Mouse (Mus musculus): Measurements from ENCODE around the gene Sema5b. TPM values are rescaled to one million over a fixed set of nuclear protein-coding genes. Genes with fewer than 3 reads are reported as not detected.

Sema5b gene
- total RNA-seq, 1 experiment: 6.4 TPM

DNA sequence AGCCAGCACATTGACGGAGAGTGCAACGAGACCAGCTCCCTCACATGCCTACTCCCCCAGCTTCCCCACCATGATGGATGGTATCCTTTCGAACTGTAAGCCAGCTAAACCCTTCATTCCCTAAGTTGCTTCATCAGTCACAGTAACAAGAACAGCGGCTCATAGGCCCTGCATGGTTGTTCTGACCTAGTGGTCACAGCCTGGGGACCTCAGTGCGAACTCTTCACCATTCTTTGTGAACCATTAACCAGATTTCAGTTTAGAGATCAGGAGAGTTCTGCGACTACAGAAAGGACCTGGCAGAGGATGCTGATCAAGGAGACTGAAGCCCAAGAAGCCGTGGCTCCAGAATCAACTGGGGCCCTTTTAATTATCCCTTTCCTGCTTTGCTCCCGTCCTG lies 36.7 kb upstream of the Sema5b start:
- no peak for DNase-seq (ENCODE audit: low read depth, low spot score)
- H3K27ac ChIP-seq (ENCODE audit: insufficient read depth, low read depth, low read length, poor library complexity, severe bottlenecking): no peak overlapping the region
- no peak overlapping the region for H3K4me3 ChIP-seq (ENCODE audit: insufficient read depth in 1 of 2, low read depth in 1 of 2, low read length in 2 of 2, poor library complexity in 1 of 2, severe bottlenecking in 1 of 2)
- no peaks in the 10 kb centered on the region for H3K36me3 ChIP-seq (ENCODE audit: control insufficient read depth, insufficient read depth, low read length, poor library complexity, severe bottlenecking)
- H3K9me3 ChIP-seq (ENCODE audit: control insufficient read depth, insufficient read depth, low read depth, low read length): no peaks in the 10 kb centered on the region
- no peaks in the 10 kb centered on the region for H3K4me1 ChIP-seq (ENCODE audit: control insufficient read depth in 2 of 2, insufficient read depth in 2 of 2, low read length in 2 of 2, poor library complexity in 1 of 2)
- H3K9ac ChIP-seq (ENCODE audit: insufficient read depth, low read depth, low read length, poor library complexity, severe bottlenecking): no peak overlapping the region
- no peak for TF ChIP-seq CHD2 (IDR thresholded peaks at IDR 0.05; ENCODE audit: low read depth, low read length)
- TF ChIP-seq ZC3H11A (IDR thresholded peaks at IDR 0.05; ENCODE audit: borderline replicate concordance, low read depth, low read length): no peak
- TF ChIP-seq ZNF384 (IDR thresholded peaks at IDR 0.05; ENCODE audit: low read depth, low read length): no peak
- no peak for TF ChIP-seq MAFK (IDR thresholded peaks at IDR 0.05; ENCODE audit: insufficient read depth, low read depth, low read length)
- no peak for TF ChIP-seq HCFC1 (IDR thresholded peaks at IDR 0.05; ENCODE audit: borderline replicate concordance, insufficient read depth, low read length)
- in situ Hi-C loops (cut with MboI; ENCODE audit: low sequenced_read_pairs in 2 of 2, unreplicated experiment in 2 of 2): no loop called here

DNA sequence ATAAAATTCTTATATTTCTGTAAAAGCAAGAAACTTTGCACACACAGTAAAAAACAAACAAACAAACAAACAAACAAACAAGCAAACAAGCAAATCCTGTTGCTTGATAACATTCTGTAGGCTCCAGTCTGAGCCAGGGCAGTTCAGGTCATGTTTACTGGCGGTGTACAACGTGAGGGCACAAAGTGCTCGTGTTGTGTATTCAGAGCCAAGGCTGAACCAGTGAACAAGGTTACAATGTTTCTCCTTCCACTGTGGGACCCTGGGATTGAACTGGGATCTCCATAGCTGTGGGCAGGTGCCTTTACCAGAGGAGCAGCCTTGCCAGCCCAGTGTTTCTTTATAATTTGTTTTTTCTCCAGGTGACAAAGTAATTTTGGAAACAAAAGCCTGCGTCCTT lies 35.2 kb upstream of the Sema5b start:
- Histone ChIP-seq H3K4me1 (ENCODE audit: control insufficient read depth in 2 of 2, insufficient read depth in 2 of 2, low read length in 2 of 2, poor library complexity in 1 of 2) (no peaks in the 10 kb centered on the region), H3K36me3 (ENCODE audit: control insufficient read depth, insufficient read depth, low read length, poor library complexity, severe bottlenecking) (no peaks in the 10 kb centered on the region), H3K27ac (ENCODE audit: insufficient read depth, low read depth, low read length, poor library complexity, severe bottlenecking) (no peak overlapping the region), H3K9ac (ENCODE audit: insufficient read depth, low read depth, low read length, poor library complexity, severe bottlenecking) (no peak overlapping the region), H3K4me3 (ENCODE audit: insufficient read depth in 1 of 2, low read depth in 1 of 2, low read length in 2 of 2, poor library complexity in 1 of 2, severe bottlenecking in 1 of 2) (no peak overlapping the region), H3K9me3 (ENCODE audit: control insufficient read depth, insufficient read depth, low read depth, low read length) (no peaks in the 10 kb centered on the region)
- in situ Hi-C loops (cut with MboI; ENCODE audit: low sequenced_read_pairs in 2 of 2, unreplicated experiment in 2 of 2): no loop called here
- TF ChIP-seq HCFC1 (IDR thresholded peaks at IDR 0.05; ENCODE audit: borderline replicate concordance, insufficient read depth, low read length): no peak
- TF ChIP-seq ZNF384 (IDR thresholded peaks at IDR 0.05; ENCODE audit: low read depth, low read length): no peak
- TF ChIP-seq CHD2 (IDR thresholded peaks at IDR 0.05; ENCODE audit: low read depth, low read length): no peak
- no peak for TF ChIP-seq MAFK (IDR thresholded peaks at IDR 0.05; ENCODE audit: insufficient read depth, low read depth, low read length)
- no peak for TF ChIP-seq ZC3H11A (IDR thresholded peaks at IDR 0.05; ENCODE audit: borderline replicate concordance, low read depth, low read length)
- no peak for DNase-seq (ENCODE audit: low read depth, low spot score)

DNA sequence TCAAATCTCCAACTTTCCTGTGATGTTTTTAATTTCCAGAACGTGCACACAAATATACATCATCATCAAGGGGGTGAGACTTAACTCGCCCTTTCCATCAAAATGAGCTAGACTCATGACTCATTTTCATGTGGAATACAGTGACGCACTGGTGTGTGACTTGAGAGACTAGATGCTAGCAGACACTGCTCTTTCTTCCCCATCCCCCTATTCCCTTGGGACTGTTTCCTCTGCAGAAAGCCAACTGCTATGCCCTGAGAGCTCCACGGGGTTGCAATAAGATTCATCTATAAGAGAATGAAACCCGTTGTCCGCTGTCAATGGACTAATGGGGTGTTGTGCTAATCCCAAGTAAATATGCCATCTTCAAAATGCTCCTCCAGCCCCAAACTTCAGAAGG lies 32.4 kb upstream of the Sema5b start:
- Histone ChIP-seq H3K27ac (ENCODE audit: insufficient read depth, low read depth, low read length, poor library complexity, severe bottlenecking) (no peak overlapping the region), H3K4me1 (ENCODE audit: control insufficient read depth in 2 of 2, insufficient read depth in 2 of 2, low read length in 2 of 2, poor library complexity in 1 of 2) (no peaks in the 10 kb centered on the region), H3K9me3 (ENCODE audit: control insufficient read depth, insufficient read depth, low read depth, low read length) (no peaks in the 10 kb centered on the region), H3K4me3 (ENCODE audit: insufficient read depth in 1 of 2, low read depth in 1 of 2, low read length in 2 of 2, poor library complexity in 1 of 2, severe bottlenecking in 1 of 2) (no peak overlapping the region), H3K9ac (ENCODE audit: insufficient read depth, low read depth, low read length, poor library complexity, severe bottlenecking) (no peak overlapping the region), H3K36me3 (ENCODE audit: control insufficient read depth, insufficient read depth, low read length, poor library complexity, severe bottlenecking) (no peaks in the 10 kb centered on the region)
- in situ Hi-C loops (cut with MboI; ENCODE audit: low sequenced_read_pairs in 2 of 2, unreplicated experiment in 2 of 2): no loop called here
- DNase-seq (ENCODE audit: low read depth, low spot score): no peak
- TF ChIP-seq CHD2 (IDR thresholded peaks at IDR 0.05; ENCODE audit: low read depth, low read length) (no peak), ZC3H11A (IDR thresholded peaks at IDR 0.05; ENCODE audit: borderline replicate concordance, low read depth, low read length) (no peak), HCFC1 (IDR thresholded peaks at IDR 0.05; ENCODE audit: borderline replicate concordance, insufficient read depth, low read length) (no peak)

DNA sequence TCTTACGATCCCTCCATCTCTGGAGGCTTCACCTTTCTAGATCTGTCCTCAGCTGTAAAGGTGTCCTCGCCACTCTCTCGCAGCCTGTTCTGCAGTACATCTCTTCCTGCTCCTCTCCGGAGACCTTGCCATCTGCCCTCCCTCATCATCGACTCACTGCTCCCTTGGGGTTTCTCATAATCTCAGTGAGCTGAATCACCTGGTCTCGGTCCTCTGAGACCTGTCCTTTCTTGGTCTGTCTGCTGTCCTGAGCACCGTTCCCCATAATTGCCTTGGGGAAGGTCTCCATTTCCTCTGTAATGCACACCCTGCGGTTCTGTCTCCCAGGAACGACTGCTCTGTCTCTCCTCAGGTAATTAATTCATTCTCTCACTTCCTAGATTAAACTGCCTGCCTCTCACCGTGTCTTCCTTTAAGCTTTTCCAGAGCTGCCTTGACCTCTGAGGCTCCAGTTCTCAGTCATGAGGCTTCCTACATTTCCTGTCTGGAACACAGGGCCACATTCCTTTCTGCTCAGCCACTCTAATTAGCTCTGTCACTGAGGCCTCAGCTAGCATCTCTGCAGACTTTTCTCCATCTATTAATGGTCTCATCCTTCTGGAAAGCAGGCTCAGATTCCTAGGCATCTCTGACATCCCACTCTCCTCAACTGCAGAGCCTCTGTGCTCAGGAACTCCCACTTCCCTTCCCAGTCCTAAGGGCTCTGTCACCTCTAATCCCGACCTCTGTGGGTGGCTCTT lies 31.4 kb upstream of the Sema5b start:
- Histone ChIP-seq H3K4me3 (ENCODE audit: insufficient read depth in 1 of 2, low read depth in 1 of 2, low read length in 2 of 2, poor library complexity in 1 of 2, severe bottlenecking in 1 of 2) (no peak overlapping the region), H3K9me3 (ENCODE audit: control insufficient read depth, insufficient read depth, low read depth, low read length) (no peaks in the 10 kb centered on the region), H3K9ac (ENCODE audit: insufficient read depth, low read depth, low read length, poor library complexity, severe bottlenecking) (no peak overlapping the region), H3K4me1 (ENCODE audit: control insufficient read depth in 2 of 2, insufficient read depth in 2 of 2, low read length in 2 of 2, poor library complexity in 1 of 2) (no peaks in the 10 kb centered on the region), H3K27ac (ENCODE audit: insufficient read depth, low read depth, low read length, poor library complexity, severe bottlenecking) (no peak overlapping the region), H3K36me3 (ENCODE audit: control insufficient read depth, insufficient read depth, low read length, poor library complexity, severe bottlenecking) (no peaks in the 10 kb centered on the region)
- TF ChIP-seq HCFC1 (IDR thresholded peaks at IDR 0.05; ENCODE audit: borderline replicate concordance, insufficient read depth, low read length) (no peak), MAFK (IDR thresholded peaks at IDR 0.05; ENCODE audit: insufficient read depth, low read depth, low read length) (no peak), CHD2 (IDR thresholded peaks at IDR 0.05; ENCODE audit: low read depth, low read length) (no peak), ZNF384 (IDR thresholded peaks at IDR 0.05; ENCODE audit: low read depth, low read length) (no peak), ZC3H11A (IDR thresholded peaks at IDR 0.05; ENCODE audit: borderline replicate concordance, low read depth, low read length) (no peak)
- in situ Hi-C loops (cut with MboI; ENCODE audit: low sequenced_read_pairs in 2 of 2, unreplicated experiment in 2 of 2): no loop called here
- no peak for DNase-seq (ENCODE audit: low read depth, low spot score)

All from ES-E14 (cell line).